Mouse (Mus musculus): ENCODE results near the gene Gm10352. TPM values are rescaled to one million over a fixed set of nuclear protein-coding genes. Genes with fewer than 3 reads are reported as not detected.
"Not testable (repeated sequence)": the region's sequence is repeated elsewhere in the genome, so short reads cannot be mapped to it uniquely, and the experiment has no call there.

Gene Gm10352
- polyA plus RNA-seq (2012; rRNA removed): not detected in 2 replicates

GRCm38 (mm10) chrY:2900689-2901088, at the start of gene Gm10352:
Gm10352 (plus strand) TSS chrY:2900989.
- not testable (repeated sequence) for H3K4me1 ChIP-seq (ENCODE audit: control insufficient read depth, insufficient read depth, low read length); H3K4me3 ChIP-seq (ENCODE audit: insufficient read depth, low read length); H3K27ac ChIP-seq (ENCODE audit: insufficient read depth, low read length)

GRCm38 (mm10) chrY:2932282-2932681, 31.5 kb downstream of the Gm10352 start, which contains the start of gene Gm29289:
Gm29289 (plus strand) TSS chrY:2932582.
- not testable (repeated sequence) for H3K4me1 ChIP-seq (ENCODE audit: control insufficient read depth, insufficient read depth, low read length); H3K4me3 ChIP-seq (ENCODE audit: insufficient read depth, low read length); H3K27ac ChIP-seq (ENCODE audit: insufficient read depth, low read length)

Other genes with a start within 250 kb of the Gm10352 start
- not detected in 2 replicates for gene Sry, start 237.3 kb upstream of the Gm10352 start, polyA plus RNA-seq (2012; rRNA removed)
- not detected in 2 replicates for gene H2al2b, start 180.3 kb upstream of the Gm10352 start, polyA plus RNA-seq (2012; rRNA removed)
- not detected in 2 replicates for gene Gm4064, start 104.8 kb upstream of the Gm10352 start, polyA plus RNA-seq (2012; rRNA removed)
- not detected in 2 replicates for gene Rbmy, start 70.3 kb upstream of the Gm10352 start, polyA plus RNA-seq (2012; rRNA removed)
- gene Gm10256, start 70.3 kb upstream of the Gm10352 start, polyA plus RNA-seq (2012; rRNA removed): not detected in 2 replicates
- not detected in 2 replicates for gene Gm29289, start 31.6 kb downstream of the Gm10352 start, polyA plus RNA-seq (2012; rRNA removed)

Data from cortical plate, adult 2 months (tissue).